Mouse (Mus musculus) forebrain, embryonic 11.5 days (tissue): ENCODE results near the gene Ostm1. TPM values are rescaled to one million over a fixed set of nuclear protein-coding genes. Genes with fewer than 3 reads are reported as not detected.

Source experiments
- ATAC-seq: fragments of 200-750 bp; cut with Nextera tagmentation; replicated peaks from 2 replicates; pipeline ENCODE4 v1.8.0; 2017; ENCODE audit warnings: moderate TSS enrichment; ENCODE audit not compliant: low FRiP score
- DNase-seq: peaks from one replicate; pipeline ENCODE4 v3.0.0-alpha.2; 2017; ENCODE audit warnings: low spot score
- H3K27ac ChIP-seq: fragments of 300-500 bp; sonication (generic); 2 replicates; pipeline ENCODE4 v1.5.1; 2014; ENCODE audit warnings: low read depth, low read length
- H3K27me3 ChIP-seq: fragments of 300-500 bp; sonication (generic); 2 replicates; pipeline ENCODE4 v1.6.1; 2014; ENCODE audit warnings: mild to moderate bottlenecking, low read length, mixed read lengths; ENCODE audit not compliant: control insufficient read depth, insufficient read depth
- H3K36me3 ChIP-seq: fragments of 300-500 bp; sonication (generic); 2 replicates; pipeline ENCODE4 v1.6.1; 2014; ENCODE audit warnings: mild to moderate bottlenecking, low read length, moderate library complexity, mixed read lengths; ENCODE audit not compliant: control insufficient read depth, insufficient read depth
- H3K4me1 ChIP-seq: fragments of 300-500 bp; sonication (generic); replicated peaks from 2 replicates; pipeline ENCODE4 v1.6.1; 2014; ENCODE audit warnings: low read length, mixed read lengths; ENCODE audit not compliant: control insufficient read depth, insufficient read depth
- H3K4me2 ChIP-seq: fragments of 300-500 bp; sonication (generic); 2 replicates; pipeline ENCODE4 v1.6.1; 2014; ENCODE audit warnings: low read depth, mild to moderate bottlenecking, low read length, moderate library complexity, mixed read lengths; ENCODE audit not compliant: severe bottlenecking
- H3K4me3 ChIP-seq: fragments of 300-500 bp; sonication (generic); 2 replicates; pipeline ENCODE4 v1.5.1; 2014; ENCODE audit warnings: low read depth, low read length
- H3K9ac ChIP-seq: fragments of 300-500 bp; sonication (generic); 2 replicates; pipeline ENCODE4 v1.6.1; 2014; ENCODE audit warnings: low read length
- H3K9me3 ChIP-seq: fragments of 300-500 bp; sonication (generic); 2 replicates; pipeline ENCODE4 v1.6.1; 2016; ENCODE audit warnings: low read length, mixed read lengths; ENCODE audit not compliant: control insufficient read depth
- WGBS: fragments of 180-500 bp; shearing (Covaris S2); extraction: QIAGEN DNeasy Blood & Tissue Kit; methylation state at CpG from one replicate; pipeline ENCODE4 v1.1.7; 2014; 5-methylcytosine and 5-hydroxymethylcytosine counted together
- polyA plus RNA-seq: library from polyadenylated mRNA; unstranded; fragments of >200 nt; fragmentation: Nextera tagmentation; extraction: Ambion mirVana; gene quantifications from 2 replicates; pipeline ENCODE4 v1.2.1, GENCODE M21; 2014

Ostm1 gene
- polyA plus RNA-seq, 1 experiment from 2014 or later, result 59.0 TPM

- ATAC-seq (no peak), DNase-seq (peak; percentile 69)
- Histone ChIP-seq H3K4me2 (peak overlapping the region; percentile 92), H3K4me1 (peaks cover 20% of the 10 kb centered on the region), H3K27ac (peak overlapping the region; percentile 94), H3K36me3 (no peaks in the 10 kb centered on the region; the same call in 1 of the 2 replicates), H3K9me3 (no peaks in the 10 kb centered on the region), H3K4me3 (peak overlapping the region; percentile 74), H3K9ac (peak overlapping the region; percentile 99), H3K27me3 (peaks cover 4% of the 10 kb centered on the region)
- WGBS, result under 1% methylated on average over 29 of the region's 29 CpGs
These were observed 3.3 kb upstream of the Ostm1 start for GRCm38 (mm10) chr10:42580131-42580950.

GRCm38 (mm10) chr10:42580951-42581277 lies 2.7 kb upstream of the Ostm1 start:
- no peaks in the 10 kb centered on the region for H3K9me3 ChIP-seq
- peak overlapping the region; percentile 92 for H3K4me2 ChIP-seq
- DNase-seq (no peak), ATAC-seq (no peak)
- H3K36me3 ChIP-seq, result no peaks in the 10 kb centered on the region; the same call in 1 of the 2 replicates
- peak overlapping the region; percentile 74 for H3K4me3 ChIP-seq
- peaks cover 21% of the 10 kb centered on the region for H3K4me1 ChIP-seq
- H3K27me3 ChIP-seq, result peaks cover 4% of the 10 kb centered on the region
- 2% methylated on average over 7 of the region's 7 CpGs for WGBS
- H3K9ac ChIP-seq, result peak overlapping the region; percentile 99
- peak overlapping the region; percentile 94 for H3K27ac ChIP-seq

- Histone ChIP-seq H3K9me3 (no peaks in the 10 kb centered on the region), H3K4me1 (peaks cover 23% of the 10 kb centered on the region)
- WGBS, result under 1% methylated on average over 45 of the region's 45 CpGs
These were observed 1.7 kb upstream of the Ostm1 start for GRCm38 (mm10) chr10:42581694-42582565.

GRCm38 (mm10) chr10:42582566-42583110 lies 984 bp upstream of the Ostm1 start:
- Histone ChIP-seq H3K27me3 (peaks cover 5% of the 10 kb centered on the region; the same call in 1 of the 2 replicates), H3K9ac (peak overlapping the region; percentile 99), H3K27ac (peak overlapping the region; percentile 94)

More at GRCm38 (mm10) chr10:42581694-42582565, 1.7 kb upstream of the Ostm1 start:
- H3K36me3 ChIP-seq, result no peaks in the 10 kb centered on the region; the same call in none of the 2 replicates
- peaks cover 4% of the 10 kb centered on the region; the same call in 1 of the 2 replicates for H3K27me3 ChIP-seq
- peak overlapping the region; percentile 94 for H3K27ac ChIP-seq
- DNase-seq (peak; percentile 80), ATAC-seq (0 out of 2 replicates have a peak, but pooled peaks have one; percentile 8)
- H3K9ac ChIP-seq, result peak overlapping the region; percentile 99
- peak overlapping the region; percentile 92 for H3K4me2 ChIP-seq
- peak overlapping the region; percentile 74 for H3K4me3 ChIP-seq

GRCm38 (mm10) chr10:42583902-42584435 lies 347 bp downstream of the Ostm1 start:
- peak; percentile 9 for ATAC-seq
- Histone ChIP-seq H3K9ac (peak overlapping the region; percentile 99), H3K36me3 (no peaks in the 10 kb centered on the region; the same call in 1 of the 2 replicates), H3K4me1 (peaks cover 25% of the 10 kb centered on the region), H3K27ac (peak overlapping the region; percentile 90), H3K27me3 (peaks cover 7% of the 10 kb centered on the region; the same call in 1 of the 2 replicates), H3K4me2 (peak overlapping the region; percentile 92), H3K9me3 (no peaks in the 10 kb centered on the region), H3K4me3 (peak overlapping the region; percentile 74)
- under 1% methylated on average over 32 of the region's 32 CpGs for WGBS
- DNase-seq, result peak; percentile 82

More at GRCm38 (mm10) chr10:42582566-42583110, 984 bp upstream of the Ostm1 start:
- peak; percentile 75 for DNase-seq
- Histone ChIP-seq H3K4me3 (peak overlapping the region; percentile 74), H3K4me1 (peaks cover 22% of the 10 kb centered on the region), H3K36me3 (no peaks in the 10 kb centered on the region; the same call in none of the 2 replicates), H3K4me2 (peak overlapping the region; percentile 92), H3K9me3 (no peaks in the 10 kb centered on the region)
- under 1% methylated on average over 44 of the region's 44 CpGs for WGBS
- no peak for ATAC-seq

GRCm38 (mm10) chr10:42584436-42584983 lies 888 bp downstream of the Ostm1 start:
- Histone ChIP-seq H3K27me3 (peaks cover 7% of the 10 kb centered on the region; the same call in 1 of the 2 replicates), H3K4me2 (peak overlapping the region; percentile 92), H3K36me3 (no peaks in the 10 kb centered on the region; the same call in 1 of the 2 replicates), H3K4me1 (peaks cover 26% of the 10 kb centered on the region), H3K27ac (peak overlapping the region; percentile 90), H3K9ac (peak overlapping the region; percentile 99), H3K9me3 (no peaks in the 10 kb centered on the region), H3K4me3 (peak overlapping the region; percentile 74)
- WGBS, result 1% methylated on average over 37 of the region's 37 CpGs
- ATAC-seq, result no peak
- DNase-seq, result peak; percentile 82

- DNase-seq (no peak), ATAC-seq (no peak)
- Histone ChIP-seq H3K4me2 (peak overlapping the region; percentile 92), H3K4me1 (peaks cover 27% of the 10 kb centered on the region; the same call in 1 of the 2 replicates), H3K9me3 (no peaks in the 10 kb centered on the region), H3K9ac (peak overlapping the region; percentile 99), H3K27ac (peak overlapping the region; percentile 90; the same call in 1 of the 2 replicates), H3K4me3 (peak overlapping the region; percentile 74), H3K36me3 (no peaks in the 10 kb centered on the region; the same call in 1 of the 2 replicates), H3K27me3 (peaks cover 9% of the 10 kb centered on the region; the same call in 1 of the 2 replicates)
- WGBS, result 2% methylated on average over 8 of the region's 8 CpGs
These were observed 1.5 kb downstream of the Ostm1 start for GRCm38 (mm10) chr10:42585156-42585555.
